8 mouse cellular contexts compared by ENCODE assay signal in genomic region chr6:116264836-116265235, GRCm38 (mm10). TPM values are rescaled to one million over a fixed set of nuclear protein-coding genes. Genes with fewer than 3 reads are reported as not detected.
DNase-seq lines count a peak whose midpoint lies in the region; ATAC-seq and TF ChIP-seq lines count a peak whose summit lies in the region.

No protein-coding gene starts in this region.

- H3K4me2 ChIP-seq in heart, embryonic 12.5 days: peak overlapping the region; percentile 86
- H3K4me2 ChIP-seq in CH12.LX (ENCODE audit: insufficient read depth, low read depth, poor library complexity, severe bottlenecking): peak overlapping the region; percentile 23
- H3K4me2 ChIP-seq in forebrain, postnatal 0 days (ENCODE audit: low read depth): peak overlapping the region; percentile 70

- H3K27ac ChIP-seq in heart, embryonic 12.5 days (ENCODE audit: poor library complexity, severe bottlenecking): no peak overlapping the region
- H3K27ac ChIP-seq in CH12.LX (ENCODE audit: insufficient read depth, low read depth): no peak overlapping the region
- no peak overlapping the region for H3K27ac ChIP-seq in forebrain, postnatal 0 days (ENCODE audit: low read depth, low read length)
- peak overlapping the region; percentile 96 for H3K27ac ChIP-seq in midbrain, embryonic 10.5 days (replicated peaks)

- H3K79me2 ChIP-seq in CH12.LX (replicated peaks; ENCODE audit: control insufficient read depth, extremely low read depth, insufficient read depth, poor library complexity, severe bottlenecking): no peaks in the 10 kb centered on the region; the same call in 1 of the 2 replicates

- no peak for TF ChIP-seq POLR2A in CH12.LX (IDR thresholded peaks at IDR 0.05; ENCODE audit: low read depth, low read length)

- peaks cover 10% of the 10 kb centered on the region for H3K4me1 ChIP-seq in heart, embryonic 12.5 days (replicated peaks)
- peaks cover 2 to 20% of the 10 kb centered on the region in 2 experiments; a peak in 3 of 4 replicates for H3K4me1 ChIP-seq in CH12.LX (ENCODE audit: control insufficient read depth in 1 of 2, insufficient read depth in 2 of 2)
- 0 out of 2 replicates have a peak, but pooled peaks cover 6% of the 10 kb centered on the region for H3K4me1 ChIP-seq in forebrain, postnatal 0 days (ENCODE audit: insufficient read depth)
- H3K4me1 ChIP-seq in midbrain, embryonic 10.5 days: peaks cover 27% of the 10 kb centered on the region

- ATAC-seq in heart, embryonic 12.5 days (ENCODE audit: insufficient number of reproducible peaks, low FRiP score): no peak
- ATAC-seq in forebrain, postnatal 0 days: no peak

- H3K9ac ChIP-seq in heart, embryonic 12.5 days: no peak overlapping the region
- peak overlapping the region; percentile 72; the same call in 1 of the 2 replicates for H3K9ac ChIP-seq in CH12.LX (ENCODE audit: insufficient read depth, low read depth)
- H3K9ac ChIP-seq in forebrain, postnatal 0 days: no peak overlapping the region

- no peaks in the 10 kb centered on the region for H3K27me3 ChIP-seq in heart, embryonic 12.5 days (replicated peaks)
- no peaks in the 10 kb centered on the region for H3K27me3 ChIP-seq in CH12.LX (replicated peaks)
- no peaks in the 10 kb centered on the region for H3K27me3 ChIP-seq in forebrain, postnatal 0 days (ENCODE audit: insufficient read depth, low read length)
- H3K27me3 ChIP-seq in midbrain, embryonic 10.5 days (ENCODE audit: low read depth, poor library complexity, severe bottlenecking): no peaks in the 10 kb centered on the region

- TF ChIP-seq RAD21 in CH12.LX (IDR thresholded peaks at IDR 0.05; ENCODE audit: low read depth, low read length): no peak

- TF ChIP-seq EP300 in CH12.LX (IDR thresholded peaks at IDR 0.05; ENCODE audit: low read length): no peak

- no peak for DNase-seq in heart, postnatal 10 days
- DNase-seq in CH12.LX (ENCODE audit: extremely low read depth): no peak
- DNase-seq in forebrain, postnatal 0 days: no peak
- DNase-seq in midbrain, embryonic 10.5 days (ENCODE audit: low spot score): peak; percentile 21
- no peak for DNase-seq in thymus, postnatal 25 days
- no peak for DNase-seq in adrenal gland, adult 2 months
- DNase-seq in c-Kit-positive CD71-positive TER-119-positive erythroid progenitor cells, embryonic 14.5 days (ENCODE audit: low spot score): no peak

- 87% methylated on average over 11 of the region's 11 CpGs for WGBS in heart, embryonic 12.5 days
- WGBS in forebrain, postnatal 0 days: 77% methylated on average over 11 of the region's 11 CpGs
- 86% methylated on average over 11 of the region's 11 CpGs for WGBS in midbrain, embryonic 10.5 days

- peaks cover 26% of the 10 kb centered on the region for H3K36me3 ChIP-seq in heart, embryonic 12.5 days
- H3K36me3 ChIP-seq in CH12.LX (replicated peaks in 1 of 2; ENCODE audit: control insufficient read depth in 1 of 2, insufficient read depth in 1 of 2, low read length in 1 of 2): peaks cover 15 to 33% of the 10 kb centered on the region in 2 experiments
- H3K36me3 ChIP-seq in forebrain, postnatal 0 days (ENCODE audit: insufficient read depth): peaks cover 20% of the 10 kb centered on the region
- peaks cover 28% of the 10 kb centered on the region for H3K36me3 ChIP-seq in midbrain, embryonic 10.5 days

- no peaks in the 10 kb centered on the region for H3K9me3 ChIP-seq in heart, embryonic 12.5 days (replicated peaks)
- no peaks in the 10 kb centered on the region for H3K9me3 ChIP-seq in CH12.LX (replicated peaks; ENCODE audit: low read length)
- H3K9me3 ChIP-seq in forebrain, postnatal 0 days (ENCODE audit: low read length): no peaks in the 10 kb centered on the region
- H3K9me3 ChIP-seq in midbrain, embryonic 10.5 days (replicated peaks): no peaks in the 10 kb centered on the region

- intact Hi-C loops in heart, postnatal 10 days (cut with DNase I): loop anchor here (5.0 kb wide), 1 partner anchor 72 kb away; the partner anchor contains the start of gene March8

- dilution Hi-C loops in CH12.LX (cut with MboI; ENCODE audit: extremely low pct_ligation_motif_present, extremely low pct_unique_long_range_greater_than_20kb, low sequenced_read_pairs): no loop called here

- TF ChIP-seq CTCF in CH12.LX (conservative IDR thresholded peaks at IDR 0.05 in 1 of 2, IDR thresholded peaks at IDR 0.05 in 1 of 2; ENCODE audit: low read depth in 2 of 2, low read length in 2 of 2): no peak
- TF ChIP-seq CTCF in forebrain, postnatal 0 days (IDR thresholded peaks at IDR 0.05; ENCODE audit: low read depth): no peak

- in situ Hi-C loops in CH12.LX (cut with MboI; ENCODE audit: low pct_ligation_motif_present, low pct_unique_long_range_greater_than_20kb, low sequenced_read_pairs): no loop called here

- H3K4me3 ChIP-seq in heart, embryonic 12.5 days: no peak overlapping the region
- H3K4me3 ChIP-seq in CH12.LX (replicated peaks in 1 of 3; ENCODE audit: low read depth in 2 of 3, low read length in 2 of 3, poor library complexity in 1 of 3): peak overlapping the region in 1 of 3 experiments; percentile 59
- peak overlapping the region; percentile 68 for H3K4me3 ChIP-seq in forebrain, postnatal 0 days (ENCODE audit: low read depth, low read length)
- peak overlapping the region; percentile 71 for H3K4me3 ChIP-seq in midbrain, embryonic 10.5 days

TF ChIP-seq in CH12.LX, 34 proteins besides CTCF, POLR2A, EP300 and RAD21:
- TF ChIP-seq BHLHE40 (IDR thresholded peaks at IDR 0.05; ENCODE audit: low read depth, low read length) (no peak), IRF4 (IDR thresholded peaks at IDR 0.05; ENCODE audit: low read depth, low read length) (no peak), MAX (IDR thresholded peaks at IDR 0.05; ENCODE audit: low read length) (no peak), ELF1 (IDR thresholded peaks at IDR 0.05; ENCODE audit: low read depth, low read length) (no peak), MAFK (IDR thresholded peaks at IDR 0.05; ENCODE audit: insufficient replicate concordance, low read length) (no peak), GABPA (IDR thresholded peaks at IDR 0.05; ENCODE audit: insufficient replicate concordance, low read depth, low read length) (no peak), SMC3 (IDR thresholded peaks at IDR 0.05; ENCODE audit: low read depth, low read length) (no peak), JUND (conservative IDR thresholded peaks at IDR 0.05; ENCODE audit: low read depth, low read length) (no peak), ZC3H11A (IDR thresholded peaks at IDR 0.05; ENCODE audit: low read depth, low read length) (no peak), MAZ (IDR thresholded peaks at IDR 0.05; ENCODE audit: low read depth, low read length) (no peak), RCOR1 (conservative IDR thresholded peaks at IDR 0.05; ENCODE audit: low read depth, low read length) (no peak)

RNA-seq across cellular contexts. Expression of gene Zfand4, which starts 0.8 kb away (rescaled TPM):
- polyA plus RNA-seq in heart, embryonic 12.5 days (2016; fragmentation: Nextera tagmentation; extraction: Ambion mirVana): 4.5 and 5.3 TPM in 2 replicates
- 1 to 10 TPM; 3.9 to 4.7 TPM for total RNA-seq in heart, postnatal 10 days (2021)
- 3.0 and 3.1 TPM in 2 replicates for total RNA-seq in CH12.LX (2012; rRNA removed)
- 2.2 and 2.7 TPM in 2 replicates for total RNA-seq in CH12.LX (2014; rRNA removed)
- 3.8 and 4.4 TPM in 2 replicates for polyA plus RNA-seq in CH12.LX (2012; ENCODE audit: insufficient read length, low read depth)
- 5.2 and 6.5 TPM in 2 replicates for total RNA-seq in forebrain, postnatal 0 days (2014; rRNA removed)
- polyA plus RNA-seq in forebrain, postnatal 0 days (2015; fragmentation: Nextera tagmentation; extraction: Ambion mirVana): 4.9 and 6.8 TPM in 2 replicates
- 9.2 and 10.6 TPM in 2 replicates for polyA plus RNA-seq in midbrain, embryonic 10.5 days (2016; fragmentation: Nextera tagmentation; extraction: Ambion mirVana)
- 1 to 10 TPM in 1 of 2 experiments, under 1 TPM in 1; 0.93 to 1.7 TPM for total RNA-seq in adrenal gland, adult 2 months (2021)
- 0.12 and 0.21 TPM in 2 replicates for polyA plus RNA-seq in adrenal gland, adult 2 months (2012; rRNA removed)

RNA-seq across cellular contexts. Expression of gene Washc2, which starts 57.0 kb away (rescaled TPM):
- polyA plus RNA-seq in heart, embryonic 12.5 days (2016; fragmentation: Nextera tagmentation; extraction: Ambion mirVana): 39.6 and 42.1 TPM in 2 replicates
- total RNA-seq in heart, postnatal 10 days (2021): 10 to 100 TPM; 35.8 to 38.5 TPM
- total RNA-seq in CH12.LX (2012; rRNA removed) (37.4 and 39.6 TPM in 2 replicates), CH12.LX (2014; rRNA removed) (37.3 and 42.6 TPM in 2 replicates)
- 51.7 and 59.3 TPM in 2 replicates for polyA plus RNA-seq in CH12.LX (2012; ENCODE audit: insufficient read length, low read depth)
- 72.0 and 99.0 TPM in 2 replicates for total RNA-seq in forebrain, postnatal 0 days (2014; rRNA removed)
- 43.9 and 59.1 TPM in 2 replicates for polyA plus RNA-seq in forebrain, postnatal 0 days (2015; fragmentation: Nextera tagmentation; extraction: Ambion mirVana)
- polyA plus RNA-seq in midbrain, embryonic 10.5 days (2016; fragmentation: Nextera tagmentation; extraction: Ambion mirVana): 50.6 and 60.9 TPM in 2 replicates
- total RNA-seq in adrenal gland, adult 2 months (2021): 10 to 100 TPM; 44.2 to 45.8 TPM
- 44.6 and 51.4 TPM in 2 replicates for polyA plus RNA-seq in adrenal gland, adult 2 months (2012; rRNA removed)

Comparison
In these comparisons a context has a peak if more than half of its experiments do, and no peak if none do; other contexts are left out.
1. H3K4me2 ChIP-seq: peak in every context shown above with its lines; median percentile 86 in heart, embryonic 12.5 days; 70 in forebrain, postnatal 0 days; 23 in CH12.LX.